Mouse (Mus musculus) heart, adult 2 months (tissue): ENCODE measurements at regions not wholly inside any gene's neighbourhood (a gene's known extent, or its start where the extent isn't known, plus 50 kb on each side); places are given as distances from the start of the nearest gene placed in this dataset.

Source experiments
- CTCF ChIP-seq: fragments of 200-600 bp; IDR thresholded peaks from 2 replicates; pipeline ENCODE4 v1.8.1; 2022; ENCODE audit warnings: antibody characterized with exemption, mild to moderate bottlenecking, moderate library complexity
- POLR2A ChIP-seq: fragments of 200-500 bp; IDR thresholded peaks from 2 replicates; pipeline ENCODE4 v1.6.1; 2011; ENCODE audit warnings: mild to moderate bottlenecking, low read depth, low read length, control low read depth; ENCODE audit not compliant: insufficient read depth

- TF ChIP-seq CTCF (no peak), POLR2A (no peak)
Observed at GRCm38 (mm10) chr4:153175077-153175476, 307.5 kb downstream of the Ajap1 start.
